Mouse (Mus musculus) telencephalon, adult 2 months (tissue): Measurements from ENCODE around the gene Nab1.
"Not testable (repeated sequence)": the region's sequence is repeated elsewhere in the genome, so short reads cannot be mapped to it uniquely, and the experiment has no call there.

ENCODE experiments used
- DNase-seq: peaks from one replicate; pipeline ENCODE4 v3.0.0-alpha.2; 2011; ENCODE audit warnings: low read depth, low spot score

The Nab1 gene

DNA sequence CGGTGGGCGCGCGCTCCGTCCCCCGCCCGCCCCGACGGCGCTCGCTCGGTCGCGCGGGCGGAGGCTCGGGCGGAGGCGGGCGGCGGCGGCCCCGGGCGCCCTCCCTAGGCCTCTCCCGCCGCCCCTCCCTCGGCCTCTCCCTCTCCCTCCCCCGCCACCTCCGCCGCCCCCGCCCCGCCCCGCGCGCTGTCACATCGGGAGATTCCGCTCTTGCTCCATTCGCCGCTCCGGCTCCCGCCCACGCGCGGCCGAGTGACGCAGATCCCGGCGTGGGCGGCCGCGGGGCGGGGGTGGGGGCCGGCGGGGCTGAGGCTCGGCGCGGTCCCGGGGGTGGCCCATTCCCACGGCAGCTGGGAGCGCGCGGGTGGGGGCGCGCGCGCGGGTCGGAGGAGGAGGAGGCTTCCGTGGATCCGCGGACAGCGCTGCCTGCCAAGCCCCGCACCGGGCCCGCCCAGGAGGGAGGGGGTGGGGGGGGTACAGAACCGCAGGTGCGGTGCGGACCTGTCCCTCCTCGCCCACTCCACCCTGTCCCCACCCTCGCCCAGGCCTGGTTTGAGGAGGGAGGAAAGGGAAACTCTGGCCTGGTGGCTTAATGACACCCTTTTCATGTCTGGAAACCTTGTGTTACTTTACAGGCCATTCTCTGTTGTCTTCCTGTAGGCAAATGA, at the start of gene Nab1:
Gene Nab1 (minus strand): TSS at position 366 of the 668 bp plus-strand sequence.
- peak; percentile 12 for DNase-seq

DNA sequence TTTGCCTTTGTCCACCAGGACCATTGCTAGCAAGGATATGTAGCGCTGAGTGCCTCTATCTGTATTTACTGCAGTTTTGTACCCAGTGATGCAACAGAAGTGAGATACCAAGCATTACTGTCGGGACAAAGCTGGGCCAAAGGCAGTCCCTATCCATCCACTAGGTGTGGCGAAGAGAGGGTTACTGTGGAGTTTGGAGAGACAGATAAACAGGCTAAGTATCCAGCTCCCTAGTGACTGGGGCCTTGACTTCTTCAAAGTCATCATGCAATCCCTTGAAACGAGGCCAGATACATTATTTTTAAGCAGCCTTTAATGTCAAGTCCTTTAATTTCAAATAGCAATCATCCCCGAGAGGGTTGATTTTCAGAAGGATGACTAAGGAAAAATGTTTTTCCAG, 47.0 kb upstream of the Nab1 start:
- DNase-seq = no peak

GRCm38 (mm10) chr1:52546796-52547195, 46.3 kb upstream of the Nab1 start:
- no peak for DNase-seq

DNA sequence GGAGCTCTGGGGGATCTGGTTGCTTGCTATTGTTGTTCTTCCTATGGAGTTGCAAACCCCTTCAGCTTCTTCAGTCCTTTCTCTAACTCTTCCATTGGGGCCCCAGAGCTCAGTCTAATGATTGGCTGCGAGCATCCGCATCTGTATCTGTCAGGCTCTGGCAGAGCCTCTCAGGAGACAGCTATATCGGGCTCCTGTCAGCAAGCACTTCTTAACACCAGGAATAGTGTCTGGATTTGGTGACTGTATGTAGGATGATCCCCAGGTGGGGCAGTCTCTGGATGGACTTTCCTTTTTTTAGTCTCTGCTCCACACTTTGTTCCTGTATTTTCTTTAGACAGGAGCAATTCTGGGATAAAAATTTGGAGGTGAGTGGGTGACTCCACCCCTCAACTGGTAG, 39.6 kb upstream of the Nab1 start:
- DNase-seq = not testable (repeated sequence)

DNA sequence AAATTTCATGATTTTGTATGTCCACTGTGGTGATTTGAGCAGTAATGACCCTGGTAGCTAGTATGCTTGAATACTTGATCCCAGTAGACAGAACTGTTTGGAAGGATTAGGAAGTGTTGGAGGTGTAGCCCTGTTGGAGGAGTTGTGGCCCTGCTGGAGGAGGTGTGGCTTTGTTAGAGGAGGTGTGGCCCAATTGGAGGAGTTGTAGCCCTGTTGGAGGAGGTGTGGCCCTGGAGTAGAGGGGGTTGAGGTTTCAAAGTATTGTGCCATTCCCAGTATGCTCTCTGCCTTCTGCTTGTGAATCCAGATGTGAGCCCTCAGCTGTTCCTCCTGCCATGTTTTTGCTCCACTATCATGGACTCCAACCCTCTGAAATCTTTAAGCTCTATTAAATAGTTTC, 29.5 kb upstream of the Nab1 start:
- no peak for DNase-seq

DNA sequence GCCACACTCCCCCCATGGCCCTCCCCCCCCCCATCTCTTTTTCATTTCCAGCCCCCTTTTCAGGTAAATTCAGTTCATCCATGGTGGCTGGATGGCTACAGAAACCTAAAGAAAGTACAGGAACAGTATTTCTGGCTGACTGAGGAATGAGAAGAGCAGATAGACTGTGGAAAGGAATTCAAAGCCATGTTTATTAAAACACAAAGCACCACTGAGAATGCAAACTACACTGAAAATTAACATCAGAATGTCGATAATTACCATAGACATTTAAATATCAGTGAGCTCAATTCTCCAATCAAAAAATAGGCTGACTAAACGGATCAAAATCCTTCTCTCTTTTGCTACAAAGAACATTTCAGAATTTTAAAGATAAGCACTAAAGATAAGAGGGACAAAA, 27.2 kb upstream of the Nab1 start:
- no peak for DNase-seq

GRCm38 (mm10) chr1:52527252-52527651, 26.8 kb upstream of the Nab1 start:
- DNase-seq = no peak

DNA sequence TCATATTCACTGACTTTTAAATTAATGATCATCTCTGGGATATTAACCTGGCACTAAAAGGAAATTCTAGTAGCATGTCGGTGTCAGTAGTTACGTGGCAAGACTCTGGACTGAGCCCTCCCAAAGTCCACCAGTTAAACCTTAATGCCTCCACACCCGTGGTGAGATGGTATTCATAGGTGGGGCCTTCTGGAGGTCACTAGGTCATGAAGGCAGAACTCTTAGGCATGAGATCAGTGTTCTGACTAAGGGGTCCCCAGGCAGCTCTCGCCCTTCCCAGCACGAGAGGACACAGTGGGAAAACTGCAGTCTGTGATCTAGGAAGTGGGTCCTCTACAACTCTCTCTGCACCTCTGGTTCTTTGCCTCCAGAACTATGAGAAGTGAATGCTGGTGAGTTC, 24.2 kb upstream of the Nab1 start:
- no peak for DNase-seq

DNA sequence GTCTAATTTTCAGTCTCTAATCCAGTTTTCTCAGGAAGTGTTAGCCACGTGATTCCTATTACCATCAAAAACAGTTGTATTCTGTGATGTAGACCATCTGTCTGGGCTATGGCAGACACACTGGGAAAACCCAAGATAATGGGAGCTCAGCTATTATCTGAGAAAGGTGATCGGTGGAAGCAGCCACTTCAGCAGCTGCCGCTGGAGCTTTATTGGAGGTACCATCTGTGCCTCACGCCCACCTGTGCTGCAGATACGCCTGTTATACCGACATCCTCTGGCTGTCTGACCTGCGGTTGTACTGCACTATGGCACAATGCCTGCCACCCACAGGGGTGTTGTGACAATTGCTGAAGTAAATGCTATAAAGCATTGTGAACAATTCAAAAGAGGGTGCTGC, 23.7 kb upstream of the Nab1 start:
- DNase-seq = peak; percentile 59

DNA sequence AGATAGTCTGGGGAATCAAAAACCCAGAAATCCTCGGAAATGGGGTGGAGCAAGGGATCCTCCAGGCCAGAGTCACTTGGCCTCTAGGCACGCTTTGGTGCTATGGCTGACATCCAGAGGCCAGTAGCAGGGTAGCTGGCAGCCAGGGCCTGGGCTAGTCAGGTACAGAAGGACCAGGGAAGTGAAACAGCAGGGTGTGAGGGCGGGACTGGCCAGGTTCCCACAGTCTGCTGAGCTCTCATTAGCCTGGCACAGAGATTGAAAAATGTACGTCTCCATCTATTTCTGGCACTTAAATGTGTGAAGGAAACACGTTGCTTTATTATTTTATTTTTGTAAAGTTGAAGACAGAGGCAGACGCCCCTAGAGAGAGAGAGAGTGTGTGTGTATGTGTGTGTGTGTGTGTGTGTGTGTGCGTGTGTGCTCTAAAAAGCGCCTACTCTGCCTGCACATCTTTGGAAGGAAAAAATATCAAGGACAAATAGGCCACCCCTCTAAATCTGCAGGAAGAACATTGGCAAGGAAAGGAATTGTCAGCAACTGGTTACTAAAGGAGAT, 21.0 kb upstream of the Nab1 start:
- DNase-seq = peak; percentile 55

DNA sequence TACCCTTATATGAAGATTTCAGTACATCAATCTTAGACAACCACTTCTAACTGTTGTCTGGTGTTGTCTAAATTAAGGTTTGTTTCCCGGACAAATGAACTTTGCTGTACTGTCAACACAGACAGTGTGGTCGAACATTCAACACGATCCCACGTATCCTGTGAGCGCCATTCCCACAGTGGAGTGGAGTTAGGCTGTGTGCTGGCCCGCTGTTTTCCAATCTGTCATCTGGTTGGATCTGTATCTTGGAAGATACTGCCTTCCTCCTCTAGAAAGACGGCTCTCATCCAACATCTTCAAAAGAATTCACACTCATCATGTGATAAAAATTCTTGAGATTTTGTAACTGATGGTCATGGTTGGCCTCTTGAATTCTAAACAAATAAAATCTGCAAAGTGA, 19.7 kb upstream of the Nab1 start:
- DNase-seq = no peak

GRCm38 (mm10) chr1:52515249-52515648, 14.8 kb upstream of the Nab1 start:
- no peak for DNase-seq

DNA sequence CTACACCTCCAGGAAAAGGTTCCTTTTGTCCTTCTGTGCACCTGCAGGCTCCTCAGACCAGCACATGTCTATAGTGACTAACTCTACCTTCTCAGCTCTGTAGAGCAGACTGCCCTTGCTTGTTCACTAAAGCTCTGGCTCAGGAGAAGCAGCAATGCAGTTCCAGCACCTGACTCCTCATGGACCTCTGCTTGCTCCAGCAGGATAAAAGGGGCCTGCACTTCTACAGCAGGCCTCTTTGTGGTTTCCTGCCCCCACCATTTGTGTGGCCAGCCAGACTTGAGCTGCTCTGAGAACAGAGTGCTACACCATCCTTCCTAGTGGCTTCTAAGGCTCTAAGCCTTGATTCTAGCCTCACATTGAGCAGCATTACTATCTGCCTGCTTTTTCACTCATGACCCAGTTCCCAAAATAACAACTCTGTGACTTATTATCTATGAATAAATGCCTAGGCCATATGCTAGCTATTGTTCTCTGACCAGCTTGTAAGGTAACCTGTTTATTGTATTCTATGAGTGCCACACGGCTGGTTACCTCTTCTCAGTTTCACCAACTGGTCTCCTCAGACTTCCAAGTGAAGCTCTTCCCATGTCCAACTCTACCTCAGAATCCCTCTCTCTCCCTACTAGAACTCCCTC, 11.4 kb upstream of the Nab1 start:
- DNase-seq = no peak

DNA sequence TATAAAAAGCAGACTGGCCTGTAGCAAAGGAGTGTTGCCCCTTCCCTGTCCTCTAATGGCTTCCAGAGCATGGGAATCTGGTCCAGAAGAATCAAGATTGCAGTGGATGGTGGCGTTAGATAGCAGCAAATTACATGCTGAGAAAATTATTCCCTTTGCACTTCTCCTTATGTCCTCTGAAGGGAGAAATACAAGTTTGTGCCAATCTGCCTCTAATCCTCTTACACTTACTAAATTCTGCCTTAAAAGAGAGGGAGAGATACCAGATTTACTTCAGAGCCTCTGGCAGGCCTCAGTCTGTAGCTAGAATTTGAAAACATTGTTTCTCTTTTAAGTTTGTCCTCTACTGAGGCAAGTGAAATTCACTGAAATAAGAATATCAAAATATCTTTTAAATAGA, 5.7 kb upstream of the Nab1 start:
- DNase-seq = peak; percentile 27

- DNase-seq = peak; percentile 50
Observed at GRCm38 (mm10) chr1:52502296-52502695, 1.8 kb upstream of the Nab1 start.

DNA sequence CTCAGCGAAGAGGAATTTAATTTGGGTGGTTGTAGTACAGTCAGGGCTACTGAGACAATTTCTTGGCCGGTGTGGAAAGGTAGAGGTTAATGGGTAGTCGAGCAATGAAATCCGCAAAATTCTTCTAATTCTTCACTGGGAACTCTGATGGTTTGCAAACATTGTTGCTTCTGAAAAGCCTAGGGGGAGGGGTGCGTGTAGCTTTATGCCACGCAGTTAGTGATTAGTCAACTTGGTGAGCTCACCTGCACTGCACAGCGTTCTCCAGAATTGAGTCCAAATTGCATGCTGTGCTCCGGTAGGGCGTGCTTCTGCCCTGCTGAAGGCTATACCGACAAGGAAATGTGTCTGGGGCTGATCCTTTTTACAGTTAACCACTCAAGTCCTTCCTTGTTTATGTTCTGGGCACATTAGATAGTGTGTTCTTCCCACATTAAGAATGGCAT, 1.2 kb upstream of the Nab1 start:
- DNase-seq = peak; percentile 24

GRCm38 (mm10) chr1:52501090-52501489, 611 bp upstream of the Nab1 start:
- no peak for DNase-seq

DNA sequence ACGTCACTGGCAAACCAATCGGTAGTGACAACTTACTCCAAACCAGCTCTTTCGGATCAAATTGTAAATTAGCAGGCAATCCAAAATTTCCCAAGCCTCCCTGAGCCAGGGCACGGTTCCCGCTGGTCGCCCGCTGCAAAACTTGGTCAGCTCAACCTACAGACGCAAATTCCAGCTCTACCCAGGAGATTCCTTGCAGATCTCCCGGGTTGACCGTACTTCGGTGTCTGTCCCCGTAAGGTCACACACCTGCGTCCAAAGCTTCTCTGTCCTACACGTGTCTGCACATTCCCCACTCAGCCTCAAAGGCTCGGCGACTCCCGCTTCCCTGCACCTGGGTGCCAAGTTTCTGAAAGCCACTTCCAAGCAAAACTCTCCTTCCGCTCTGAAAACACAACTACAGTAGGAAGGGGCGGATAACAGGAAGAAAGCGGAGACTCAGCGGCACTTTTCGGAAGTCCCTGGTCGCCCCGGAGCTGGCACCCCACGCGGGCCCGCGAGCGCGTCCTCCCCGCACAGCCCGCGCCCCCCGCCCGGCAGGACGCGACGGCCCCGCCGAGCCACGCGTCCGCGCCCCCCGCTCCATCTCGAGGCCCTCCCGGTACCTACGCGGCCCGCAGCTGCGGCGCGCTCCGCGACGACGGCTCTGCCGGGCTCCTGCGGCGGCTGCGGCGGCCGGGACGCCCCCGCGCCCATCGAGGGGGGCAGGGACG, 722 bp downstream of the Nab1 start:
- DNase-seq = peak; percentile 38

GRCm38 (mm10) chr1:52498786-52499450, 1.6 kb downstream of the Nab1 start:
- DNase-seq = no peak

GRCm38 (mm10) chr1:52489538-52490181, 10.8 kb downstream of the Nab1 start:
- DNase-seq = no peak

GRCm38 (mm10) chr1:52484980-52485379, 15.5 kb downstream of the Nab1 start:
- DNase-seq = no peak
